ENCODE assay signal across 8 mouse cellular contexts in genomic region chr7:141123517-141123856, GRCm38 (mm10). TPM values are rescaled to one million over a fixed set of nuclear protein-coding genes. Genes with fewer than 3 reads are reported as not detected.
DNase-seq lines count a peak whose midpoint lies in the region; ATAC-seq and TF ChIP-seq lines count a peak whose summit lies in the region.

No protein-coding gene starts in this region.

- H3K27ac ChIP-seq in layer of hippocampus, adult 2 months = peak overlapping the region; percentile 82
- H3K27ac ChIP-seq in embryonic facial prominence, embryonic 11.5 days (replicated peaks; ENCODE audit: low read depth, low read length) = peak overlapping the region; percentile 67
- H3K27ac ChIP-seq in hindbrain, postnatal 0 days = peak overlapping the region; percentile 79
- H3K27ac ChIP-seq in midbrain, postnatal 0 days (ENCODE audit: low read depth, low read length) = peak overlapping the region; percentile 77

- H3K9ac ChIP-seq in embryonic facial prominence, embryonic 11.5 days (replicated peaks; ENCODE audit: low read length) = peak overlapping the region; percentile 75
- H3K9ac ChIP-seq in hindbrain, postnatal 0 days (replicated peaks; ENCODE audit: low read length) = peak overlapping the region; percentile 61
- H3K9ac ChIP-seq in midbrain, postnatal 0 days (replicated peaks; ENCODE audit: low read length, poor library complexity, severe bottlenecking) = peak overlapping the region; percentile 65

- H3K4me1 ChIP-seq in embryonic facial prominence, embryonic 11.5 days (ENCODE audit: control insufficient read depth, insufficient read depth, low read length) = no peaks in the 10 kb centered on the region
- H3K4me1 ChIP-seq in hindbrain, postnatal 0 days (ENCODE audit: insufficient read depth, low read length) = no peaks in the 10 kb centered on the region
- H3K4me1 ChIP-seq in midbrain, postnatal 0 days (ENCODE audit: insufficient read depth, low read length) = no peaks in the 10 kb centered on the region

- no peaks in the 10 kb centered on the region for H3K36me3 ChIP-seq in embryonic facial prominence, embryonic 11.5 days (replicated peaks; ENCODE audit: control insufficient read depth, insufficient read depth, low read depth, low read length)
- H3K36me3 ChIP-seq in hindbrain, postnatal 0 days (ENCODE audit: insufficient read depth, low read length) = no peaks in the 10 kb centered on the region
- H3K36me3 ChIP-seq in midbrain, postnatal 0 days (ENCODE audit: insufficient read depth, low read length) = no peaks in the 10 kb centered on the region

- H3K4me2 ChIP-seq in embryonic facial prominence, embryonic 11.5 days (ENCODE audit: low read depth, low read length) = peak overlapping the region; percentile 60
- peak overlapping the region; percentile 72 for H3K4me2 ChIP-seq in hindbrain, postnatal 0 days (ENCODE audit: low read depth, low read length)
- H3K4me2 ChIP-seq in midbrain, postnatal 0 days (ENCODE audit: low read depth, low read length, poor library complexity, severe bottlenecking) = peak overlapping the region; percentile 74

- no peak for TF ChIP-seq CTCF in layer of hippocampus, adult 2 months (conservative IDR thresholded peaks at IDR 0.05)
- TF ChIP-seq CTCF in hindbrain, postnatal 0 days (IDR thresholded peaks at IDR 0.05; ENCODE audit: low read depth) = no peak
- TF ChIP-seq CTCF in midbrain, postnatal 0 days (IDR thresholded peaks at IDR 0.05) = no peak

- no peak for ATAC-seq in embryonic facial prominence, embryonic 11.5 days (replicated peaks; ENCODE audit: insufficient number of reproducible peaks, low FRiP score, low TSS enrichment, low read depth)
- ATAC-seq in hindbrain, postnatal 0 days = no peak
- ATAC-seq in midbrain, postnatal 0 days (ENCODE audit: low FRiP score) = peak; percentile 58

- DNase-seq in layer of hippocampus, adult 2 months (ENCODE audit: low spot score in 2 of 2) = no peak
- no peak for DNase-seq in layer of hippocampus, adult 8-10 months (ENCODE audit: low spot score in 2 of 2)
- no peak for DNase-seq in embryonic facial prominence, embryonic 11.5 days (ENCODE audit: low spot score)
- no peak for DNase-seq in hindbrain, postnatal 0 days (ENCODE audit: low spot score)
- DNase-seq in midbrain, postnatal 0 days (ENCODE audit: low spot score) = no peak
- DNase-seq in left cerebral cortex, adult 9 months (ENCODE audit: low spot score in 2 of 2) = no peak
- DNase-seq in cerebellum, adult 11 months = no peak
- no peak for DNase-seq in retina, postnatal 1 day

- H3K27me3 ChIP-seq in embryonic facial prominence, embryonic 11.5 days (ENCODE audit: control insufficient read depth, insufficient read depth, low read length) = no peaks in the 10 kb centered on the region
- no peaks in the 10 kb centered on the region for H3K27me3 ChIP-seq in hindbrain, postnatal 0 days (ENCODE audit: insufficient read depth, low read length)
- no peaks in the 10 kb centered on the region for H3K27me3 ChIP-seq in midbrain, postnatal 0 days (ENCODE audit: insufficient read depth, low read length)

- H3K9me3 ChIP-seq in embryonic facial prominence, embryonic 11.5 days (replicated peaks; ENCODE audit: control insufficient read depth, low read length) = no peaks in the 10 kb centered on the region
- H3K9me3 ChIP-seq in hindbrain, postnatal 0 days (ENCODE audit: low read length) = no peaks in the 10 kb centered on the region
- H3K9me3 ChIP-seq in midbrain, postnatal 0 days (ENCODE audit: low read length) = no peaks in the 10 kb centered on the region

- peak overlapping the region; percentile 72 for H3K4me3 ChIP-seq in layer of hippocampus, adult 2 months
- H3K4me3 ChIP-seq in embryonic facial prominence, embryonic 11.5 days (ENCODE audit: low read depth, low read length) = peak overlapping the region; percentile 50
- peak overlapping the region; percentile 51 for H3K4me3 ChIP-seq in hindbrain, postnatal 0 days (ENCODE audit: low read length)
- peak overlapping the region; percentile 53 for H3K4me3 ChIP-seq in midbrain, postnatal 0 days (ENCODE audit: low read depth, low read length)

- 4% methylated on average over 15 of the region's 15 CpGs for WGBS in embryonic facial prominence, embryonic 11.5 days
- 1% methylated on average over 15 of the region's 15 CpGs for WGBS in hindbrain, postnatal 0 days
- under 1% methylated on average over 15 of the region's 15 CpGs for WGBS in midbrain, postnatal 0 days

RNA-seq across cellular contexts. Expression of gene Ptdss2, which starts 1.3 kb away (rescaled TPM):
- 10 to 100 TPM; 50.8 to 64.4 TPM for total RNA-seq in layer of hippocampus, adult 2 months (2021)
- 10 to 100 TPM; 39.5 to 57.5 (median 54.0) TPM for total RNA-seq in layer of hippocampus, adult 8-10 months (2022)
- 67.3 and 69.6 TPM in 2 replicates for polyA plus RNA-seq in embryonic facial prominence, embryonic 11.5 days (2014; fragmentation: Nextera tagmentation; extraction: Ambion mirVana)
- total RNA-seq in hindbrain, postnatal 0 days (2014; rRNA removed) = 13.6 and 25.6 TPM in 2 replicates
- 96.1 and 96.8 TPM in 2 replicates for polyA plus RNA-seq in hindbrain, postnatal 0 days (2015; fragmentation: Nextera tagmentation; extraction: Ambion mirVana)
- 19.6 and 23.4 TPM in 2 replicates for total RNA-seq in midbrain, postnatal 0 days (2014; rRNA removed)
- 90.9 and 91.0 TPM in 2 replicates for polyA plus RNA-seq in midbrain, postnatal 0 days (2015; fragmentation: Nextera tagmentation; extraction: Ambion mirVana)

RNA-seq across cellular contexts. Expression of gene Ano9, which starts 5.9 kb away (rescaled TPM):
- total RNA-seq in layer of hippocampus, adult 2 months (2021) = not detected
- not detected for total RNA-seq in layer of hippocampus, adult 8-10 months (2022)
- 1.2 and 1.3 TPM in 2 replicates for polyA plus RNA-seq in embryonic facial prominence, embryonic 11.5 days (2014; fragmentation: Nextera tagmentation; extraction: Ambion mirVana)
- total RNA-seq in hindbrain, postnatal 0 days (2014; rRNA removed) = 0.25 and 2.1 TPM in 2 replicates
- 0.45 and 0.66 TPM in 2 replicates for polyA plus RNA-seq in hindbrain, postnatal 0 days (2015; fragmentation: Nextera tagmentation; extraction: Ambion mirVana)
- 0.33 and 1.1 TPM in 2 replicates for total RNA-seq in midbrain, postnatal 0 days (2014; rRNA removed)
- 0.50 and 0.72 TPM in 2 replicates for polyA plus RNA-seq in midbrain, postnatal 0 days (2015; fragmentation: Nextera tagmentation; extraction: Ambion mirVana)

RNA-seq across cellular contexts. Expression of gene Sigirr, which starts 23.1 kb away (rescaled TPM):
- total RNA-seq in layer of hippocampus, adult 2 months (2021) = 1 to 10 TPM; 2.1 to 2.5 TPM
- total RNA-seq in layer of hippocampus, adult 8-10 months (2022) = 1 to 10 TPM; 2.6 to 3.1 (median 2.9) TPM
- 1.6 and 1.8 TPM in 2 replicates for polyA plus RNA-seq in embryonic facial prominence, embryonic 11.5 days (2014; fragmentation: Nextera tagmentation; extraction: Ambion mirVana)
- total RNA-seq in hindbrain, postnatal 0 days (2014; rRNA removed) = 1.2 and 19.5 TPM in 2 replicates
- polyA plus RNA-seq in hindbrain, postnatal 0 days (2015; fragmentation: Nextera tagmentation; extraction: Ambion mirVana) = 2.4 and 2.6 TPM in 2 replicates
- 1.1 and 3.9 TPM in 2 replicates for total RNA-seq in midbrain, postnatal 0 days (2014; rRNA removed)
- 1.8 and 2.0 TPM in 2 replicates for polyA plus RNA-seq in midbrain, postnatal 0 days (2015; fragmentation: Nextera tagmentation; extraction: Ambion mirVana)

RNA-seq across cellular contexts. Expression of gene Pkp3, which starts 45.5 kb away (rescaled TPM):
- not detected for total RNA-seq in layer of hippocampus, adult 2 months (2021)
- total RNA-seq in layer of hippocampus, adult 8-10 months (2022) = not detected
- 3.1 and 3.5 TPM in 2 replicates for polyA plus RNA-seq in embryonic facial prominence, embryonic 11.5 days (2014; fragmentation: Nextera tagmentation; extraction: Ambion mirVana)
- total RNA-seq in hindbrain, postnatal 0 days (2014; rRNA removed) = 0.58 TPM in 1 of 2 replicates, not detected in the other
- 0.29 TPM in 1 of 2 replicates, not detected in the other for polyA plus RNA-seq in hindbrain, postnatal 0 days (2015; fragmentation: Nextera tagmentation; extraction: Ambion mirVana)
- 0.49 TPM in 1 of 2 replicates, not detected in the other for total RNA-seq in midbrain, postnatal 0 days (2014; rRNA removed)
- not detected in 2 replicates for polyA plus RNA-seq in midbrain, postnatal 0 days (2015; fragmentation: Nextera tagmentation; extraction: Ambion mirVana)

RNA-seq across cellular contexts. Expression of gene Rnh1, which starts 49.2 kb away (rescaled TPM):
- 10 to 100 TPM; 40.6 to 42.3 TPM for total RNA-seq in layer of hippocampus, adult 2 months (2021)
- total RNA-seq in layer of hippocampus, adult 8-10 months (2022) = 10 to 100 TPM; 37.5 to 49.4 (median 42.2) TPM
- 82.0 and 93.5 TPM in 2 replicates for polyA plus RNA-seq in embryonic facial prominence, embryonic 11.5 days (2014; fragmentation: Nextera tagmentation; extraction: Ambion mirVana)
- total RNA-seq in hindbrain, postnatal 0 days (2014; rRNA removed) = 65.2 and 74.3 TPM in 2 replicates
- 55.3 and 55.7 TPM in 2 replicates for polyA plus RNA-seq in hindbrain, postnatal 0 days (2015; fragmentation: Nextera tagmentation; extraction: Ambion mirVana)
- 39.1 and 47.1 TPM in 2 replicates for total RNA-seq in midbrain, postnatal 0 days (2014; rRNA removed)
- polyA plus RNA-seq in midbrain, postnatal 0 days (2015; fragmentation: Nextera tagmentation; extraction: Ambion mirVana) = 44.2 and 46.8 TPM in 2 replicates
